Mouse (Mus musculus) neural tube, embryonic 10.5 days (tissue): Measurements from ENCODE around the gene Gm28047.
A peak's percentile ranks its signal among the peaks of the same experiment; 100 is the strongest.
"Not testable (repeated sequence)": the region's sequence is repeated elsewhere in the genome, so short reads cannot be mapped to it uniquely, and the experiment has no call there.

Experiments
- DNase-seq: peaks from one replicate; pipeline ENCODE4 v3.0.0-alpha.2; 2017; ENCODE audit warnings: low spot score; ENCODE audit errors: extremely low spot score

The Gm28047 gene

DNA sequence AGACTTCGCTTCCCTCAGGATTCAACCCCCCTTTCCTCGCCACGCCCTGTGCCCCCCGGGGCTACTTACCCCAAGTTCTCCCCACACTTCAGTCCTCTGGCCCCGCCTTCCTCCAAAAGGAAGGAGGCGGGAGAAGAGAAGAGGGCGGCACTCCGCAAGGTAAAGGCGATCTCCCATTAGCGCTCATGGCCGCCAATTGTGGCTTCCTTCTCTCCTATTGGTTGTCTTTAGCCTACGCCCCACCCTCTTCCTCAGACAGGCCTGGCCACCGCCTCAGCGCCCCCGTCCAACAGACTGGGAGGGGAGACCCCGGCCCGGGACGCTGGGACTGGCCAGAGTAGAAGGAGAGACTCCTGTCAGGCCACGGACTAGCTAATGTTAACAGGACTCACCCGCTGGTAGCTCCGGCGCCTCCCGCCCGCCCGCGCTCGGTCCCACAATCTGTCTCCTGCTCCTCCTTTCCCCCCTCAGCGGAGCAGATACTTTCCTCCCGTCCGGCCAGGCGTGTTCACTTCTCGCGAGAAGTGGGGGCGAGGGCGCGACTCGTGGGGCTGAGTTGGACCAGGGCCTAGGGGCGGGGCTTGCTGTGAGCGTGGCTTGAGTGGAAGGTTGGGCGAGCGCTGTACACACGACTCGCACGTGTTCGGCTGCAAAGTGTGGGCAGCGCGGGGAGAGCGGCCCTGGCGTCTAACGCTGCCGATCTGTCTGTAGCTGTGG, at the start of gene Gm28047, which contains the start of gene Atf7:
TSS of gene Gm28047 (minus strand) at position 98 of the 717 bp plus-strand sequence.
TSS of gene Atf7 (minus strand) at position 495 of the 717 bp plus-strand sequence.
- peak; percentile 99 for DNase-seq

DNA sequence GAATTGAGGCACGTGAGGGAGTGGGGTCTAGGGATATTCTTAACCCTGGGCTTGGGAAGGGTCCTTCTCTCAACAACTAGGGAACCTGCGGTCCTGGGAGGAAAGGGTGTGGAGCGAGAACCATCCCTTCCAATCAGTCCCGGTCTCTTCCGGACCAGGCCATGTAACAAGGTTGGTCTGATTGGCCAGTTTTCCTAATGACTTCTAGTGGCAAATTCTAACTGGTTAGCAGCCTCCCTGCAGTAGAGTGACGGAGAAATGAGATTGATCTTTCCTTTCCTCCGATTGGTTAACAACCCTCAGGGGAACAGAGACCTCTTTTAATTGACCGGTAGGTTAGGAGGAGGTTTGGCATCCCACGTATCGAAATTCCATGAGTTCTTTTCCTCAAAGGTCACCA, 48.7 kb upstream of the Gm28047 start:
- peak; percentile 65 for DNase-seq

DNA sequence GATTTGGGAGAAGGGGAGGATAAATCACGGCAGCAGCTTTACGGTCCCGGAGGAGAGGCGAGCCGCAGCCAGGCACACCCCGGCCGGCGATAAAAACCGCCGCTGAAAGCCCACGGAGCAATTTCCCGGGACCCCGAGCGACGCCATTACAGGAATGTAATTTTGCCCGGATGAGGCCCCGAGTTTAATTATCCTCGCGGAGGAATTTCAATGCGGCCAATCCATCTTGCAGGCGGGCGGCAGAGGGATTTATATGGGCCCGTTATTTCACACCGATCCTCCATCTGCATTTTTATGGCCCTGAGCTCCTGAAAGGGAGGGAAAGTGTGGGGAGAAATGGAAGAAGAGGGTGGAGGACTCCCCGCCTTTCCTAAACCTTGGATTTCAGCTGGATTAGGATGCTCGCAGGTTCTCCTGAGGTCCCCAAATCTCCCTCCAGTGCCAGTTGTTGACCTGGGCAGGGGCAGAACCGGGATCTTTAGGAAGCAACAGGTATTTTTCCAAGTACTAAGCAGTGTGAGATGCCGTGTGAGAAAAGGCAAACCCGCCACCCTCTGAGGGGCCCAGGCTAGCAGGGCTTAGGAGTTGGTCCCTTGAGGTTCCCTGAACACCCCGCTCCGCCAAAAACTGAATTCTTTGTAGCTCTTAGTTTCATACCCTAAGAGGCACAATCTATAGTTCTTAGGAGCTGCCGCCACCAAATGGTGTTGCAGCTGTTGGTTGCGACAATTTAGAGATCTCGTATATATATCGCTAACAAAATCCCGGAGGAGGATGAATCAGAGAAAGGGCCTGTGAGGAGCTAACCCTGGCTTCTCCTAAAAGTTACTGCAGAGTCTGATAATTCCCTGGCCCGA, 47.6 kb upstream of the Gm28047 start, which contains the start of gene Atp5g2:
TSS of gene Atp5g2 (minus strand) at position 138 of the 857 bp plus-strand sequence.
- peak; percentile 81 for DNase-seq

DNA sequence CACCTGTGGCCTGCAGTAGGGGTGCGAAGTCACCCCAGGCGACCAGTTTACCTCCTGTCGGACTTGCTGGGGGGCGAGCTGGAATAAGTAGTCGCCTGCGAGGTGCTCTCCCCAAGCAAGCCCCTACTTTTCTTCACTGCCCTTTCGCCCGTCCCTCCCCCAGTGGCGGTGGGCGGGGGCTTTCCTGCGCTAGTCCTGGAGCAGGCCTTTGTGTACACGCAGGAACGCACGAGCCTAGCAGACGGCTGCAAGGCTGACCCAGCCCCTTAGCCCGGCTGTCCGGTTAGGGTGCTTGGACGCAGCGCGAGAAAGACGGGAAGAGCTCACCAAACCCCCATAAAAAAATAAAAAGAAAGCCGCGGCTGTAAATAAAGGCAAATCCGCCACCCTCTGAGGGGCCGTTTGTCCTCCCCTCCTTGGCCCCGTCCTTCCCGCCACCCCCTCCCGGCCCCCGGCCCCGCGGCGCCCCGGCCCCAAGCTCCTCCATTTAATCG, 46.9 kb upstream of the Gm28047 start:
- DNase-seq, result peak; percentile 89

DNA sequence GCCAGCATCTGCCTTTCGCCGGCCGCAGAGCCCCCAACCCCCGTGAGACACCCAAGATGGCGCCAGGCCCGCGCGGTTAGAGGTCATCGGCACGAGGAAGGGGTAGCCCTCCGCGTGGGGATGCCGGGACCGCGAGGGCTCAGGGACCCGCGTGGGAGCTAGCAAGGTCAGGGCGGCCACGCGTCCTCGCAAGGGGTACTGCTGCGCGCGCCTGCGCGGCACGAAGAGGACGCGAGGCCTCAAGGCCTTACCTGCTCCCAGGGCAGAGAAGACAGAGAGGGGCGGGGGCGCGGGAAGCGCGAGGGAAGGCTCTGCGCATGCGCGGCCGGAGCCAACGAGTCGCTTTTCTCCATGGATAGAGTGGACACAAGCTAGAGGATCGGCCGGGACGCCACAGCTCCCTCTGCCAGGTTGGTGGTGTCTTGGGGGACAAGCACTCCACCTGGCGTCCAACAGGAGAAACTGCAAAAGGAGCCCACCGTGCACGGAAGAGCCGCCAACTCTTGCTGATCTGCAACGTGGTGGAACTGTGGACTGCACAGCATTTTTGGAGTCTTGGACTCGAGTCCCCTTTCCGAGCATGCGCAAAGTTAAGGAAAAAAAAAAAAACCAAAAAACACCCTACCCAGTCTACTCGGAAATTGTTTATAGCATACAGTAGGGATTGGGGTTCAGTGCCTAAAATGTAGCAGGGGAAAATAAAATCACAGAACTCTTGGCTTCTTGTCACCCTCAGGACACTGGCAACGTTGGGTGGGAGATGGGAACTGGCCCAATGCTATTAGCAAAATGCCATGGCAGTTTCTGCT, 46.1 kb upstream of the Gm28047 start:
- peak; percentile 100 for DNase-seq

DNA sequence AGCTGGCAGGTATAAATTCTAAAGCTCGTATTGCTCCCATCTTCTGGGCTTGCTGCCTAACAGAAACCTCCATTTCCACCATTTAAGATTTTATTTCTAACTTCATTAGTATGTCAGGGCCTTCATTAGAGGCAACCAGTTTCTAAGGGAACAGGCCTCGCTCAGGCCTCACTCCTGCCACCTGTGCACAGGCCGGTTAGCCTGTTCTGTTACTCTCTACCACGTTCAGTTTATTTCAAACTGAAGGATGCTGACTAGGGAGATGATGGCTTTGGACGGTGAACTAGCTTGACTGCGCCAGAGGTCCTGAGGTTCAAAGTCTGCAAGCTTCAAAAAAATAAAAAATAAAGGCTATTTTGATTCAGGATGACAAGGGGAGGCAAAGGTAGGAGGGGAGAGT, 45.4 kb upstream of the Gm28047 start:
- peak; percentile 27 for DNase-seq

DNA sequence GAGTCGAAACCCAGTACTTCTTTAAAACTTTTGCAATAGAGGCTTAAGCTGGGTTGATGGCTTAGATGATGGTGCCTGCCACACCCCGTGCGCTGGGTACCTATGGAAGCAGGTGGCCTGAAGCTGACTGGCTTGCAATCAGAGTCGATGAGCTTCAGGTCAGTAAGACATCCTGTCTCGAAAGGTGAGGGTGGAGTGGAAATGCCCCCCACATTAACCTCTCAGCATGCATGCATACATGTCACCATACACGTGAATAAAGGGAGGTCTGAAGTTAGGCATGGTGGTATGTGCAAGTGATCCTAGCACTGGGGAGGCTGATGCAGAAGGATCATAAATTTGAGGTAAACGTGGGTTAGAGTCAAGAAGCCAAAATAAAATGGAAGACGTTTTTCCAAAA, 44.7 kb upstream of the Gm28047 start:
- DNase-seq, result no peak

DNA sequence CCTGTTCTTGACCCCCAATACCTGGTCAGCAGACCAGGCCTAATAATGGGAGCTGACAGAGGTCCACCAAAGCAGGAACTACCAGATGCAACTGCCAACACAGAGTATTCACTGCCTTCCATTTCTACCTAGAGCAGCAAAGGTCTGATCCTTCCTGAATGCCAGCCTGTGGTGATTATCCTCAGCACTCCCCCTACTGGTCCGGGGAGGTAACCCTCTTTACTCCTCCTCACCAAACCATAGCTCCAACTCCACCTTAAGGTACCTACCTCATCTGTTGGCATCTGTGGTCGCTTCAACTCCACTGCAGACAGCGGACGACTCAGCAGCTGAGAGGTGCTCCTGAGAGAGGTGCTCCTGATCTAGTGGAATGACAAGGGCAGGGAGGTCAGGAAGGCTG, 40.6 kb upstream of the Gm28047 start:
- peak; percentile 38 for DNase-seq

DNA sequence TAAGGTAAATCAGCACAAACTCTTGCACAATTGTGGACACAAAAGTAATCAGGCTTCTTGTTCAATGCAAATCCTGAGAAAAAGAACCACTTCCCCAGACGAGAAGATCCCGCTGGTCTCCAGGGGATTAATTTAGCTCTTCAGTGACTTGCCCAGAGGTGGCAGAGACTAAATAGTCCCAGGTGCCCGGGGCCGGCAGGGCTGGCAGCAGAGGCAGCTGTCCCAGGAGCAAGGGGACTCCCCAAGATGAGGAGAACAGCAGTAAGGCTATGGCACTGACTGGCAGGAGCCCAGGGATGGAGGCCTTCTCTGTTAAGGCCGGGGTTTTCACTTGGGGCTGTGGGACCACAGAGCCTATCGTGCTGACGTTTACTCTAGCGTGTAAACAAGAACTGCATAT, 39.0 kb upstream of the Gm28047 start:
- DNase-seq, result no peak

DNA sequence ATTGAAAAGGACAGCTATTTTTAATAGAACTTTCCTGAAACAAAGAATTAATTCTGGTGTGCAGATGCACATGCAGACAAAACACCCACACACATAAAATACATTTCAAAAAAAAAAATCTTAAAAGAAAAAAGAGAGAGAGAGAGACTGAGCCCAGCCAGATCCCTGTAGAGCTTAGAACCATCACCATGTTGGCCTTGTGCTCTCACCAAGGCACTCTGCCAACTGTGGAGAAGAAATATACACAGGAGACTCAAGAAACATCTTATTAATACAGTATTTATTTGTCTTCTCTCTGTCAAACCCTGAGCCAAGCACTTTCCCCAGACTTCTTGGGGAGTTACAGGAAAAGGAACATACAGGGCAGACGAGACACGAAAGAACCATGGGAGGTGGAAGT, 37.7 kb upstream of the Gm28047 start:
- DNase-seq, result not testable (repeated sequence)

DNA sequence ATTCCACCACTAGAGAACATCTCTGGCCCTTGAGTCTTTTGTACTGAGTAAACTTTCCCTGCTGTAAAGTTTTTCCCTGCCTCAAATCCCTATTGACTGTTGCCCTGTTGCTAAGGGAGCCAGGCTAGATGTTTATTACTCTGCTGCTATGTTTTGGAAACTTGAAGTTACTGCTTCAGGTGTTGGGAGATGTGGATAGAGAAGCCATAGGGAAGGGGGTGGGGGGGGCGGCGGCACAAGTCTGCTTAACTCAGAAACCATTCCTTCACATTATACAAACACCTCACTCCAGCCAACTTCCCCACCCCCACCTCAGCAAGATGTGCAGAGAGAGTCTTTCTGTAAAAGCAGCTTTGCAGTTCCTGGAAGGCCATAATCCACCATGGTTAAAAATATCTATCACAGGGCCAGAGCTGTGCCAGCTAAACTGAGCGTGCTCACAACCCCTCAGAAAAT, 33.1 kb upstream of the Gm28047 start:
- no peak for DNase-seq

DNA sequence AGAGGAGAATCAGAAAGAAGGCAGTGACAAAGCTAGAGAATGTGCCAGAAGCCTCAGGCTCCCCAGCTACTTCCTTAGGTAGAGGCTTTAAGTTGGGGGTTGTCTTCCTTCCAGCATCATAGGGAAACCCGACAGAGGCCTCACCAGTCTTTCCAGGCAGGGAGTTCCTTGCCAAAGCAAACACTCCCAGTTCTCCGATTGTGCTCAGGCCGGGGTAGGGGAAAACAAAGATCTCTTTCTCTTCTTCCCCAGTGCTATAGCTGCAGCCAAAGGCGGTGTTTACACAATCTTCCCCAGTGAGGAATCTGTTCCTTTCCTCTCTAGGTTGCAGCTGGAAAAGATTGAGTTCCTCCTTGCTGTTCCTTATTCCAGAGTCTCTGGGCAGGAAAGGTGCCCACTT, 31.8 kb upstream of the Gm28047 start:
- peak; percentile 31 for DNase-seq

DNA sequence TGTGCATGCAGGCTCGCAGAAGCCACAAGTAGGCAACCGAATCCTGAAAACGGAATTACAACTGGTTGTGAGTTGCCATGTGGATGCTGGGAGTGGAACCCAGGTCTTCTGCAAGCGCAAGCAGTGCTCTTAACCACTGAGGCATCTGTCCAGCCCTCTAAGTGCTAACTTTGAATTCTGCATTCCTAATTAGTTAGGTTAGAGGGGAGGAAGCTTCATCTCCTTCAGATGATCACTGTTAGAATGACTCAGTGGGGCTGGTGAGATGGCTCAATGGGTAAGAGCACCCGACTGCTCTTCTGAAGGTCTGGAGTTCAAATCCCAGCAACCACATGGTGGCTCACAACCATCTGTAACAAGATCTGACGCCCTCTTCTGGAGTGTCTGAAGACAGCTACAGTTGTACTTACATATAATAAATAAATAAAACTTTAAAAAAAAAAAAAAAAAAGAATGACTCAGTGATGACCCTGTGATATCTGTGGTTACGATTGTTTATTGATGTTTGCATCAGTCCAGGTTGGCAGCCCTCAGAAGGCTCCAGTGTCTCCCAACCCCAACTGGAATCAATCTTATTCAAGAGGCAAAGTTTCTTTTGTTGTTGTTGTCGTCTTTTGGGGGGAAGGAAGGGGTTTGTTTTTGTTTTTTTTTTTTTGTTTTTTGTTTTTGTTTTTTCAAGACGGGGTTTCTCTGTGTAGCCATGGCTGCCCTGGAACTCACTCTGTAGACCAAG, 27.2 kb upstream of the Gm28047 start:
- not testable (repeated sequence) for DNase-seq

DNA sequence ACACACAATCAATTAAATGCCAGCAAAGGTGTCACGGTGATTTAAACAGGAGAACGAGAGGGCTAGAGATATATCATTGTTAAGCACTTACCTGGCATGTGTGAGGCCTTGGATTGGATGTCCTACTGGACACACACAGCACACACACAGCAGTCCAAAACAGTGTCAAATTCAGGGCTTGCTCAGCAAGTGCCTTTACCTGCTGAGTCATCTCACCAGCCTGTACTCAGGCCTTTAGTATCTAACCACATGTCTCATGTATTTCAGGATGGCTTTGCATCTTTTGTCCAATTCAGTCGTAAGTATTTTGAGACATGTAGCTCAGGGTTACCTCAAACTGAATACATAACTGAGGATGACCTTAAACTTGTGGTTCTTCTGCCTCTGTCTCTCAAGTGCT, 26.2 kb upstream of the Gm28047 start:
- DNase-seq, result no peak

DNA sequence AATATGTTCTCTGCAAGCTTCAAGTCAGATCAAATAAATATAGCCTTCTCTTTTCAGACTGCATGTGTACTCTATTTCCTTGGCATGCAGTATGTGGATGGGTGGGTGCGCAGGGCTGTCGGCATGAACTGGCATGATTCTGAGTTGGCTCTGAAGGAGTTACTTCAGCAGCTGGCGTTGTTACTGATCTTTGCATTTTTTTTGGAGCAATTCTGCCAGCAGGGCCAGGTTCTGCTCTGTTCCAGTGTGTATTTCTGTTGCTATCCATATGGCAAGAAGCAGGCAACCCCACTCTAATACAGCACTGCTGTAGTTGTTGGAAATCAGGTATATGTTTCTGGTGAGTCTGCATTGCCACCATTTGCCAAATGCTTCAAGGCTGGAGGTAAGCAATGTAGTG, 10.9 kb upstream of the Gm28047 start:
- no peak for DNase-seq

DNA sequence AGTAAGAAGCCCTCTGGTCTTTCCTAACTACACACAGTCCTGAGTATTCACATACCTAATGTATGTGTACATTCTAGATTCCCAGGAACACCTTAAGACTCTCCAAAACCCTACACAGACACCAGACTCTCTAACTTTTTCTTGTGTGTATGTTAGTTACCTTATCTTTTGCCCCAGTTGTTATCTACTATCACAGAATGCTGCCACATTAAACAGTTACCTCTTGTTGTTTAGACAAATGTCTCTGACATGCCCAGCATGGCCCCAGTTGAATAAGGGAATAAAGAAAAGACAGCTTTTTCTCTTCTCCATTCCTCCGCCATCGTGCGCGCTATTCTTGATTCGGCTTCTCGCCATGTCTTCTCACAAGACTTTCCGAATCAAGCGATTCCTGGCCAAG, 9.8 kb upstream of the Gm28047 start:
- no peak for DNase-seq

DNA sequence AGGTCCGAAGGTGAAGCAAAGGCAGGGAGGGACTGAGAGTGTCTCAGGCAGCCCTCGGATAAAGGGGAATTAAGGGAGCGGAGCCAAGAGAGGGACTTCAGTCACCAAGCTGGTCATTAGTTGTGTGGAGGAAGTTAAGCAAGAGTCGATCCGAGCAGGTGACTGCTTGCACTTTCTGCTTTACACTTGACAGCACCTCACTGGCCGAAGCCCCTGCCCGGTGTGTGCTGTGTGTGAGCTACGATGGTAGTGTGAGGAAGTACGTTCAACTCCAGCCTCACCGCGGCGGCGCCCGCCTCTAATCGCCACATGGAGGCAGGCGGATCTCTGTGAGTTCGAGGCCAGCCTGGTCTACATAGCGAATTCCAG, 804 bp upstream of the Gm28047 start:
- no peak for DNase-seq

DNA sequence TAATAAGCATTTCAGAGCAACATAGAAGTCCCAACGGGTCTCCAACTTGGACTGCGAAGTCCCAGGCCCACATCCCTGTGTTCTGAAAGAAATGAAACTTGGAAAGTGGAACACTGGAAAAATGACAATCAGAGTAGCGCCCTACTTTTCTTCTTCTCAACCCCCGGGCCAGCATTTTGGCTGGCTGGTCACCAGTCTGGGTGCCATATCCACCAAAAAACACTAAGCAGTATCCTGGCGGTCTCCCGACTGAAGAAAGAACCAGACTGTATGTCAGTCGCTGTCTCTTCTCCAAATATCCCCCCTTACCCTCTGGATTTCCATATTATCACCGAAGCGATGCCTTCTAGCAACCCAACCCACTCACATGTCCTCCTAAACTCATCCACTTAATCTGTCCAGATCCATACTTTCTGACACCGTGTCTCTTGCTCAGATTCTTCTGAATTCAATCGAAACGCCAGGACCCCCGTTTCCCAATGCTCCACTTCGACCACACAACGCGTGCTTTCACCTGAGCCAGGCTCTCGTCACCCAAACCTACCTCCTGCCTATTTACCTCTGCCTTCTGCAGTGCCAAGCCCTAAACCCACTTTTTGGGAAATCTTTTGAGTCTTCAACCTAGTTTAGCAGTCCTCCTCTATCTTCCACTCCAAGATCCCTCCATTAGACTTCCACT, 437 bp downstream of the Gm28047 start:
- no peak for DNase-seq

DNA sequence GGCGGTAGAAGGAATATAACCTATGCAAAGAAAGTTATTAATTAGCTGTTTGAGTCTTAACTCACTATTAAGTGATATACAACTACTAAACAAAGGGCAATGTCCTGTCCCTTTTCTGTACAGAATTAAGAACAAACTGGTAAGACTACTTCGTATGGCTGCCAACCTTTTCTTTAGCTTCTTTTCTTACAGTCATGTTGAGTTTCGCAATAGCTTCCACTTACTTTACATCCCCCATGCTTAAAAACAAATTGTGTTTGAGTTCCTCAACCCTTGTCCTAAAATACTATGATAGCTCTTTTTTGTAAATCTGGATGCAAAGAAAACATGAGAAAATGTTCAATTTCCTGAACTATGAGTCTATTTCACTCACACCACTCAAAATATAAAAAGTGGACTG, 1.7 kb downstream of the Gm28047 start:
- DNase-seq, result no peak

DNA sequence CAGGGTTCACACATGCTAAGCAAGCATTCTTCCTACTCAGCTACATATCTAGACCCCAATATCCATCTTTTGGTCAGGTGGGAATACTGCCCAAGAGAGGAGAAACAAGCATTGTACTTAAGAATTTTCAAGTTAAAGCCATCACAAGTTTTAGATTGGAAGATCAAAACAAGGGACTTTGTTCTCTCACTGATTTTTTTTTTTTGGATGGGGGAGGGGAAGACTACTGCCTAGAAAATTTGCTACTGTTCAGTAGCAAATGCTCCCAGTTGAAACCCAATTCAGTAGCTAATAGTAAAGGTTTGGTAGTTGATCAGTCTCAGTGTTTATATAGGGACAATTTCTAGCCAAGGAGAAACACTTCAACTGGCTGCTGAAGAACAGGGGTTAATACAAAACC, 2.3 kb downstream of the Gm28047 start:
- no peak for DNase-seq
